Mouse (Mus musculus): ENCODE measurements at regions not wholly inside any gene's neighbourhood (a gene's known extent, or its start where the extent isn't known, plus 50 kb on each side); places are given as distances from the start of the nearest gene placed in this dataset.
"Not testable (repeated sequence)": the region's sequence is repeated elsewhere in the genome, so short reads cannot be mapped to it uniquely, and the experiment has no call there.

DNA sequence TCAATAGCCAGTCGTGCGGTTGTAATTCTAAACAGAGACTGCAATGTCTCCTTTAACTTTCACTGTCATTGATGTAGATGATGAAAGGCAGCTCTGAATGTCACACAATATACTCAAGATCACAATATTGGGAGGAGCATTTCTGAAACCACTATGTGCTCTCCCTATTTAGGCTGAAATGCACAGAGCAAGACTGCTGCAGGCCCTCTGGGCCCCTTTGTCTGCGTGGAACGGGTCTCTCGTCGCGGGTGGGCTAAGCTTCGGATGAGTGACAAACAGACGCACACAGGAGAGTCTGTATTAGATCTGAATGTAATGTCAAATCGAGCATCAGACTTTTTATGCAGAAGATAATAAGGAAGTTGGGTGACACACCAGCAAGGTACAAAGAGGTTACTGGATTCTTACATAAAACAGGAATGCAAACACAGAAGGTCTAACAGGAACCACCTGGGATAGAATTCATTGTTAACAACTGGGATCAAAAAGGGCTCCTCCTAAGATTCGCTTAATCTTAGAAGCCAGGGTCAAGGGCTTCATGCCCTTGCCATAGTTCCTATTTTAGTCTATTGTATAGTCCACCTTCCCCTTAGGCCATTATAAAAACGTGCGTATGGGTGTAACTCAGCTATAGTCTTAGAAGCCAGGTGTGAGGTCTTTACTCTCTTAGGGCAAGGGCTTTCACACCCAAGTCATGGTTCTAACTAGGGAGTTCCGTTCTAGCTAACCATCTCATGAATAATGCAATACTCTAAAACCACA lies 62.5 kb upstream of the Tnfrsf8 start:
- H3K9me3 ChIP-seq (replicated peaks); H3K27me3 ChIP-seq (ENCODE audit: low read depth, poor library complexity, severe bottlenecking); H3K27ac ChIP-seq (replicated peaks); H3K4me3 ChIP-seq; H3K4me1 ChIP-seq; DNase-seq (ENCODE audit: low spot score); H3K36me3 ChIP-seq: not testable (repeated sequence)
- WGBS: 90% methylated on average over 14 of the region's 14 CpGs

DNA sequence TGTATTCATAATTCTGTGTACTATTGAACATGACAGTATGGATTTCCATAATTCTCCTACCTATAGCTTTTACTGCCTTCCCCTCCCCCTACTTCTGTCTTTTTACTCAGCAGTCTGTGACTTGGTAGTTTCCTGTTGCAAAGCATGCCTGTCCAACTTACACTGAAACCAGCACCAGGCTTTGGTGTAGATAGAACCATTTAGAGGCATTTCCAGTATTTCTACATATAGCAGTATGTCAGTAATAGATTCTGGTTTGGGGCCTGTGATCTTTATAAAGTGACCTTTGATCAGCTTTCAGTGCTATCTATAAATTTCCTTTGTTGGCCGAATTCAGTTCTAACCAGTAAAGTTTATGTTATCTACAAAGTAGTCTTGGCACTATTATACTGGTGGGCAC lies 54.8 kb upstream of the Tnfrsf8 start:
- no peaks in the 10 kb centered on the region for H3K36me3 ChIP-seq
- H3K4me3 ChIP-seq: no peak overlapping the region
- H3K9me3 ChIP-seq (replicated peaks): 0 out of 2 replicates have a peak, but pooled peaks cover 7% of the 10 kb centered on the region
- H3K4me1 ChIP-seq: no peaks in the 10 kb centered on the region
- no peak overlapping the region for H3K27ac ChIP-seq (replicated peaks)
- WGBS: 84% methylated on average over 1 of the region's 1 CpGs
- no peaks in the 10 kb centered on the region for H3K27me3 ChIP-seq (ENCODE audit: low read depth, poor library complexity, severe bottlenecking)
- no peak for DNase-seq (ENCODE audit: low spot score)

DNA sequence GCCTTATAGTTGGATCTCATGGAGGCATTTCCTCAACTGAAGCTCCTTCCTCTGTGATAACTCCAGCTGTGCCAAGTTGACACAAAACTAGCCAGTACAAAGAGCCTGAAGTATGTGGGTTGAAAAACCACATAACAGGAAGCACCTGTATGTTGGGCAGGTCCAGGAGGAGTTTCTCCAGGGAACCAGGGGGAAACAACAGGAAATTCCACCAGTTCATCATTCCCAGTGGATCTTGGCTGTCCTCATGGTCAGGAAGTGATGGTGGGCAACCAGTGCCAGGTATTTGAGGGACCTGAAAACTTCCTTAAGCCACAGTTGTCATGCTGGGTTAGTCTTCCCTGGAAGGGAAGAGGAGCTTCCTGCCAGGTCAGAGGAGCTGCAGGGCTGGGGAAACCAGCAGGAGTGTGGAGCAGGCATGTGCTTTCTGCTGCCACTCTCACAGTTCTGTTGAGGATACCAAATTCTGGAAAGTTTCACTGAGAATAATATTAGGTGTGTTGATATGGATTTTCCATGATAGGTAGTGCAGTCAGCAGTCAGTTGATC lies 52.4 kb upstream of the Tnfrsf8 start:
- H3K27ac ChIP-seq (replicated peaks): no peak overlapping the region
- no peak for DNase-seq (ENCODE audit: low spot score)
- no peaks in the 10 kb centered on the region for H3K9me3 ChIP-seq (replicated peaks)
- no peaks in the 10 kb centered on the region for H3K4me1 ChIP-seq
- H3K27me3 ChIP-seq (ENCODE audit: low read depth, poor library complexity, severe bottlenecking): no peaks in the 10 kb centered on the region
- H3K36me3 ChIP-seq: no peaks in the 10 kb centered on the region
- H3K4me3 ChIP-seq: no peak overlapping the region

DNA sequence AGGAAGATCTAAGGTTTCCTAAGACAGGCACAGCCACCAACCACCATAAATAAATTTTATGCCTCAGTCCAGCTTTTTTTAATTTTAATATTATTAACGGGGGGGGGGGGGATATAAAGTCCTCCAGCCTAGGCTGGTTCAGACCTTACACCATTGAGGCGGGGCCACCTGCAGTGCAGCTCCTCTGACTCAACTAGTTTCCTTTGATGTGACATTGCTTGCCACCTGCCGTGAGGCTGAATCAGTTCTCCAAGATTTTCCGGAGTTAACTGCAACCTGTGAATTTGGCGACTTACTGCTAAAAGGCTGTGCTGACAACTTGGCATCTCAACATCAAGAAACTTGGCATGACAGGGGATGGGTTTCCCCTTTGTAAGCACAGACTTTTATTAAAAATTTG lies 51.3 kb upstream of the Tnfrsf8 start:
- H3K36me3 ChIP-seq: no peaks in the 10 kb centered on the region
- no peak for DNase-seq (ENCODE audit: low spot score)
- 39% methylated on average over 5 of the region's 5 CpGs for WGBS

DNA sequence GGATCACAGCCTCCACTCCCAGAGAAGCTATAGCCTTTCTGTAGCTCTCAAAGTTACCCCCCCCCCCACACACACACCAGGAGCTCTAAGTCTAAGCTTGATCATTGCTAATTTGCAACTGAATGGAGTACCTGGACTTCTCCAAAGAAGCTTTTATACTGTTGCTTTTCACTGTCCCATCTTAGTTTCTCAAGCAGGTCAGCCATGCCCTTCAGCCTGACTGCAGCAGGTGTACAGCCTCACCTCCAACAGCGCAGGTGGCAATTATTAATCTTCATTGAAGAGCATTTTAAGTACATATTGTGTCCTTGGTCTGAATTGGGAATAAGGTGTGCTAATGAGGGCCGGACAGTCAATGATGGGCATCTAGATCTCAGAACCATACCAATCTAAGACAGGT lies 50.8 kb upstream of the Tnfrsf8 start:
- not testable (repeated sequence) for H3K27me3 ChIP-seq (ENCODE audit: low read depth, poor library complexity, severe bottlenecking); DNase-seq (ENCODE audit: low spot score); H3K9me3 ChIP-seq (replicated peaks); H3K4me1 ChIP-seq; H3K36me3 ChIP-seq; H3K4me3 ChIP-seq; H3K27ac ChIP-seq (replicated peaks)
- 87% methylated on average over 2 of the region's 2 CpGs for WGBS

More for the DNA sequence above, 51.3 kb upstream of the Tnfrsf8 start:
- Histone ChIP-seq H3K9me3 (replicated peaks) (no peaks in the 10 kb centered on the region), H3K27me3 (ENCODE audit: low read depth, poor library complexity, severe bottlenecking) (no peaks in the 10 kb centered on the region), H3K4me1 (no peaks in the 10 kb centered on the region), H3K4me3 (no peak overlapping the region), H3K27ac (replicated peaks) (no peak overlapping the region)
